Mouse (Mus musculus) neural tube, embryonic 13.5 days (tissue): Measurements from ENCODE around the gene Gcsh. TPM values are rescaled to one million over a fixed set of nuclear protein-coding genes. Genes with fewer than 3 reads are reported as not detected.

Source experiments
- ATAC-seq: fragments of 200-750 bp; cut with Nextera tagmentation; 2 replicates; pipeline ENCODE4 v1.8.0; 2017; ENCODE audit warnings: low read depth, mild to moderate bottlenecking, moderate TSS enrichment, moderate library complexity
- H3K27ac ChIP-seq: fragments of 300-500 bp; sonication (generic); replicated peaks from 2 replicates; pipeline ENCODE4 v1.5.1; 2015; ENCODE audit warnings: moderate library complexity, mild to moderate bottlenecking, inconsistent platforms
- H3K27me3 ChIP-seq: fragments of 300-500 bp; sonication (generic); 2 replicates; pipeline ENCODE4 v1.6.1; 2015; ENCODE audit warnings: mild to moderate bottlenecking, inconsistent platforms
- H3K36me3 ChIP-seq: fragments of 300-500 bp; sonication (generic); 2 replicates; pipeline ENCODE4 v1.6.1; 2015; ENCODE audit warnings: mild to moderate bottlenecking, inconsistent platforms
- H3K4me1 ChIP-seq: fragments of 300-500 bp; sonication (generic); replicated peaks from 2 replicates; pipeline ENCODE4 v1.6.1; 2015; ENCODE audit warnings: inconsistent platforms
- H3K4me2 ChIP-seq: fragments of 300-500 bp; sonication (generic); 2 replicates; pipeline ENCODE4 v1.6.1; 2015; ENCODE audit warnings: inconsistent platforms, mild to moderate bottlenecking, moderate library complexity
- H3K4me3 ChIP-seq: fragments of 300-500 bp; sonication (generic); 2 replicates; pipeline ENCODE4 v1.5.1; 2015; ENCODE audit warnings: mild to moderate bottlenecking, inconsistent platforms
- H3K9ac ChIP-seq: fragments of 300-500 bp; sonication (generic); 2 replicates; pipeline ENCODE4 v1.6.1; 2015; ENCODE audit warnings: moderate library complexity, mild to moderate bottlenecking, inconsistent platforms
- H3K9me3 ChIP-seq: fragments of 300-500 bp; sonication (generic); 2 replicates; pipeline ENCODE4 v1.6.1; 2016; ENCODE audit warnings: inconsistent platforms
- WGBS: fragments of 180-500 bp; shearing (Covaris S2); methylation state at CpG from one replicate; pipeline ENCODE4 v1.1.7; 2015; 5-methylcytosine and 5-hydroxymethylcytosine counted together
- polyA plus RNA-seq: library from polyadenylated mRNA; unstranded; fragments of >200 nt; fragmentation: Nextera tagmentation; extraction: Ambion mirVana; gene quantifications from 2 replicates; pipeline ENCODE4 v1.2.1, GENCODE M21; 2015

Gcsh gene
- polyA plus RNA-seq: 111 and 114 TPM in 2 replicates

GRCm38 (mm10) chr8:116993095-116993867 is at the start of gene Gcsh:
Gene Gcsh, minus strand, starts transcription at chr8:116993537.
- peak within 1 kb of the TSS; percentile 75 for H3K9ac ChIP-seq
- H3K4me2 ChIP-seq: peak within 1 kb of the TSS; percentile 94
- peak within 1 kb of the TSS; percentile 73 for H3K4me3 ChIP-seq
- H3K4me1 ChIP-seq: peaks cover 18% of the 10 kb centered on the region
- H3K27me3 ChIP-seq: no peaks in the 10 kb centered on the region
- WGBS: under 1% methylated on average over 56 of the region's 56 CpGs
- peak; percentile 100 for ATAC-seq
- no peaks in the 10 kb centered on the region for H3K36me3 ChIP-seq
- H3K27ac ChIP-seq: peak within 1 kb of the TSS; percentile 42; the same call in 1 of the 2 replicates
- no peaks in the 10 kb centered on the region for H3K9me3 ChIP-seq

GRCm38 (mm10) chr8:117039843-117040242 is 46.5 kb upstream of the Gcsh start:
- Histone ChIP-seq H3K9ac (no peak overlapping the region), H3K4me3 (no peak overlapping the region), H3K9me3 (no peaks in the 10 kb centered on the region), H3K36me3 (no peaks in the 10 kb centered on the region), H3K4me1 (peaks cover 14% of the 10 kb centered on the region), H3K4me2 (no peak overlapping the region), H3K27ac (no peak overlapping the region), H3K27me3 (no peaks in the 10 kb centered on the region)
- no peak for ATAC-seq
- WGBS: 38% methylated on average over 7 of the region's 7 CpGs

GRCm38 (mm10) chr8:117037374-117037935 is 44.1 kb upstream of the Gcsh start:
- no peaks in the 10 kb centered on the region for H3K27me3 ChIP-seq
- 91% methylated on average over 7 of the region's 7 CpGs for WGBS
- no peak overlapping the region for H3K4me2 ChIP-seq
- ATAC-seq: no peak
- H3K9ac ChIP-seq: no peak overlapping the region
- H3K36me3 ChIP-seq: no peaks in the 10 kb centered on the region
- no peak overlapping the region for H3K27ac ChIP-seq
- peaks cover 14% of the 10 kb centered on the region for H3K4me1 ChIP-seq
- no peaks in the 10 kb centered on the region for H3K9me3 ChIP-seq
- H3K4me3 ChIP-seq: no peak overlapping the region

GRCm38 (mm10) chr8:117033393-117033792 is 40.1 kb upstream of the Gcsh start:
- H3K27me3 ChIP-seq: no peaks in the 10 kb centered on the region
- H3K9ac ChIP-seq: no peak overlapping the region
- no peak overlapping the region for H3K4me2 ChIP-seq
- H3K36me3 ChIP-seq: no peaks in the 10 kb centered on the region
- no peaks in the 10 kb centered on the region for H3K4me1 ChIP-seq
- no peak for ATAC-seq
- H3K4me3 ChIP-seq: no peak overlapping the region
- H3K9me3 ChIP-seq: no peaks in the 10 kb centered on the region
- no peak overlapping the region for H3K27ac ChIP-seq
- 80% methylated on average over 3 of the region's 3 CpGs for WGBS

GRCm38 (mm10) chr8:117032609-117033008 is 39.3 kb upstream of the Gcsh start:
- 82% methylated on average over 8 of the region's 8 CpGs for WGBS
- Histone ChIP-seq H3K4me1 (no peaks in the 10 kb centered on the region), H3K27ac (no peak overlapping the region), H3K27me3 (no peaks in the 10 kb centered on the region), H3K36me3 (no peaks in the 10 kb centered on the region), H3K9me3 (no peaks in the 10 kb centered on the region), H3K4me2 (no peak overlapping the region), H3K4me3 (no peak overlapping the region), H3K9ac (no peak overlapping the region)
- ATAC-seq: no peak

- Histone ChIP-seq H3K4me3 (no peak overlapping the region), H3K9ac (no peak overlapping the region), H3K4me2 (no peak overlapping the region), H3K36me3 (no peaks in the 10 kb centered on the region), H3K4me1 (no peaks in the 10 kb centered on the region), H3K9me3 (no peaks in the 10 kb centered on the region), H3K27me3 (no peaks in the 10 kb centered on the region), H3K27ac (no peak overlapping the region)
- 74% methylated on average over 6 of the region's 6 CpGs for whole genome bisulfite sequencing
- ATAC-seq: no peak
Observed at GRCm38 (mm10) chr8:117031476-117031875, 38.1 kb upstream of the Gcsh start.

- H3K4me3 ChIP-seq: no peak overlapping the region
- no peak overlapping the region for H3K4me2 ChIP-seq
- ATAC-seq: no peak
- H3K27me3 ChIP-seq: no peaks in the 10 kb centered on the region
- no peak overlapping the region for H3K9ac ChIP-seq
- no peaks in the 10 kb centered on the region for H3K4me1 ChIP-seq
- no peaks in the 10 kb centered on the region for H3K36me3 ChIP-seq
- no peak overlapping the region for H3K27ac ChIP-seq
- 92% methylated on average over 10 of the region's 10 CpGs for WGBS
- no peaks in the 10 kb centered on the region for H3K9me3 ChIP-seq
Observed at GRCm38 (mm10) chr8:117028686-117029085, 35.3 kb upstream of the Gcsh start.

GRCm38 (mm10) chr8:117027601-117028000 is 34.3 kb upstream of the Gcsh start:
- WGBS: 85% methylated on average over 5 of the region's 5 CpGs
- no peaks in the 10 kb centered on the region for H3K9me3 ChIP-seq
- no peaks in the 10 kb centered on the region for H3K27me3 ChIP-seq
- no peaks in the 10 kb centered on the region for H3K36me3 ChIP-seq
- no peak overlapping the region for H3K4me2 ChIP-seq
- H3K4me3 ChIP-seq: no peak overlapping the region
- H3K9ac ChIP-seq: no peak overlapping the region
- no peaks in the 10 kb centered on the region for H3K4me1 ChIP-seq
- no peak overlapping the region for H3K27ac ChIP-seq
- ATAC-seq: no peak

GRCm38 (mm10) chr8:117022297-117022993 is 29.1 kb upstream of the Gcsh start:
- H3K4me1 ChIP-seq: no peaks in the 10 kb centered on the region
- no peak overlapping the region for H3K4me3 ChIP-seq
- H3K9ac ChIP-seq: no peak overlapping the region
- no peak for ATAC-seq
- H3K27ac ChIP-seq: no peak overlapping the region
- H3K4me2 ChIP-seq: no peak overlapping the region
- H3K9me3 ChIP-seq: no peaks in the 10 kb centered on the region
- H3K36me3 ChIP-seq: no peaks in the 10 kb centered on the region
- 83% methylated on average over 1 of the region's 1 CpGs for WGBS
- no peaks in the 10 kb centered on the region for H3K27me3 ChIP-seq

- ATAC-seq: no peak
- Histone ChIP-seq H3K27ac (no peak overlapping the region), H3K9ac (no peak overlapping the region), H3K36me3 (no peaks in the 10 kb centered on the region), H3K4me2 (no peak overlapping the region), H3K4me1 (no peaks in the 10 kb centered on the region), H3K9me3 (no peaks in the 10 kb centered on the region), H3K4me3 (no peak overlapping the region), H3K27me3 (no peaks in the 10 kb centered on the region)
- WGBS: 85% methylated on average over 18 of the region's 18 CpGs
Observed at GRCm38 (mm10) chr8:117019323-117020275, 26.3 kb upstream of the Gcsh start.

- H3K9ac ChIP-seq: no peak overlapping the region
- 90% methylated on average over 4 of the region's 4 CpGs for WGBS
- ATAC-seq: no peak
- no peak overlapping the region for H3K4me3 ChIP-seq
- no peaks in the 10 kb centered on the region for H3K4me1 ChIP-seq
- no peaks in the 10 kb centered on the region for H3K36me3 ChIP-seq
- H3K9me3 ChIP-seq: no peaks in the 10 kb centered on the region
- H3K27me3 ChIP-seq: no peaks in the 10 kb centered on the region
- no peak overlapping the region for H3K27ac ChIP-seq
- no peak overlapping the region for H3K4me2 ChIP-seq
Observed at GRCm38 (mm10) chr8:117017896-117018295, 24.6 kb upstream of the Gcsh start.
